Comparison of ENCODE assay signal across 10 mouse cellular contexts in the genomic region with DNA sequence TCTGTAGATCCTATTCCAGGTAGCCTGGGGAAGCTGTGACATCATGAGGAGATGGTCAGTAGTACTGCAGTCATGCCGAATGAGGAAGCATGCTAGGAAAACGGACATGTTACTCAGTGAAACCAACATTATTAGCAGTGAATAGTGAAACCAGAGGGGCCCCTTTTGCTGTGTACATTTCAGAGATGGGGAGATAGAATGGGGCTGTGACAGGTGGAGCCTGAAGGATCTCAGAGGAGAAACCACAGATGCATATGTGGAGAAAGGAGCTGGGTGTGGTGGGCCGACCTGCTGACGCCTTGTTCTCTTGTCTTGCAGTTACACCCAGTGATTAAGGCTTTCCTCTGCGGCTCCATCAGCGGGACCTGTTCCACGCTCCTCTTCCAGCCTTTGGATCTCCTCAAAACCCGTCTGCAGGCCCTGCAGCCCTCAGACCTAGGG. TPM values are rescaled to one million over a fixed set of nuclear protein-coding genes. Genes with fewer than 3 reads are reported as not detected.
A peak's percentile ranks its signal among the peaks of the same experiment; 100 is the strongest.
DNase-seq lines count a peak whose midpoint lies in the region; ATAC-seq and TF ChIP-seq lines count a peak whose summit lies in the region.
"Had no signal": no experiment of that assay in that cellular context is flagged by ENCODE, and none has a peak within 500 bp of the region (broad histone marks: within the 10 kb centered on the region; RNA-seq: fewer than 3 reads in every experiment).

No protein-coding gene starts in this region.

- DNase-seq in 416B (ENCODE audit: low read depth): peak; percentile 54
- DNase-seq in urinary bladder, postnatal 10 days (ENCODE audit: low spot score): no peak
- DNase-seq in kidney, adult 18-20 months: no peak
- DNase-seq in cerebellum, postnatal 10 days: no peak
- DNase-seq: kidney, adult 9 months had no signal

- TF ChIP-seq CTCF in E14TG2a.4 (conservative IDR thresholded peaks at IDR 0.05; ENCODE audit: low read length): no peak

- H3K9me3 ChIP-seq in E14TG2a.4 (ENCODE audit: low read length): no peaks in the 10 kb centered on the region
- H3K9me3 ChIP-seq in erythroblast, embryonic 14.5 days (ENCODE audit: control insufficient read depth, low read length): no peaks in the 10 kb centered on the region
- H3K9me3 ChIP-seq: limb, embryonic 12.5 days had no signal

- peaks cover 85% of the 10 kb centered on the region for H3K4me1 ChIP-seq in E14TG2a.4 (replicated peaks; ENCODE audit: low read depth, low read length)
- H3K4me1 ChIP-seq in erythroblast, embryonic 14.5 days (ENCODE audit: control insufficient read depth): peaks cover 96% of the 10 kb centered on the region

- peak; percentile 77 for ATAC-seq in megakaryocyte, adult 5-6 weeks (ENCODE audit: poor library complexity, severe bottlenecking)

- H3K27me3 ChIP-seq in E14TG2a.4 (ENCODE audit: insufficient read depth, low read length): no peaks in the 10 kb centered on the region
- no peaks in the 10 kb centered on the region for H3K27me3 ChIP-seq in erythroblast, embryonic 14.5 days (ENCODE audit: control insufficient read depth)
- H3K27me3 ChIP-seq: limb, embryonic 12.5 days had no signal

- H3K4me3 ChIP-seq in E14TG2a.4 (replicated peaks; ENCODE audit: low read length): peak overlapping the region; percentile 14
- H3K4me3 ChIP-seq in erythroblast, embryonic 14.5 days (replicated peaks): peak overlapping the region; percentile 66
- H3K4me3 ChIP-seq: limb, embryonic 12.5 days had no signal

- peaks cover 50% of the 10 kb centered on the region for H3K36me3 ChIP-seq in E14TG2a.4 (ENCODE audit: insufficient read depth, low read length)
- peaks cover 83% of the 10 kb centered on the region for H3K36me3 ChIP-seq in erythroblast, embryonic 14.5 days (ENCODE audit: control insufficient read depth)

RNA-seq across cellular contexts. Expression of gene Slc25a38, which starts 6.0 kb away (rescaled TPM):
- 22.5 and 36.0 TPM in 2 replicates for polyA plus RNA-seq in erythroblast, embryonic 14.5 days (2012)
- total RNA-seq in megakaryocyte, adult 5-6 weeks (2015): 19.1 and 21.9 TPM in 2 replicates
- 26.6 and 32.4 TPM in 2 replicates for total RNA-seq in megakaryocyte, adult 5-6 weeks (2017)

RNA-seq across cellular contexts. Expression of gene Rpsa, which starts 11.3 kb away (rescaled TPM):
- 245 and 656 TPM in 2 replicates for polyA plus RNA-seq in erythroblast, embryonic 14.5 days (2012)
- 2,172 and 2,241 TPM in 2 replicates for total RNA-seq in megakaryocyte, adult 5-6 weeks (2015)
- 3,573 and 3,619 TPM in 2 replicates for total RNA-seq in megakaryocyte, adult 5-6 weeks (2017)

RNA-seq across cellular contexts. Expression of gene Ccr8, which starts 24.3 kb away (rescaled TPM):
- polyA plus RNA-seq in erythroblast, embryonic 14.5 days (2012): not detected in 2 replicates
- not detected in 2 replicates for total RNA-seq in megakaryocyte, adult 5-6 weeks (2015)
- not detected in 2 replicates for total RNA-seq in megakaryocyte, adult 5-6 weeks (2017)
- polyA plus RNA-seq: gonadal fat pad, adult 2 months; limb, embryonic 12.5 days had no signal

RNA-seq across cellular contexts. Expression of gene Mobp, which starts 33.3 kb away (rescaled TPM):
- polyA plus RNA-seq in erythroblast, embryonic 14.5 days (2012): 0.03 TPM in 1 of 2 replicates, not detected in the other
- not detected in 2 replicates for total RNA-seq in megakaryocyte, adult 5-6 weeks (2015)
- total RNA-seq in megakaryocyte, adult 5-6 weeks (2017): not detected in 2 replicates
- polyA plus RNA-seq: limb, embryonic 12.5 days had no signal

RNA-seq across cellular contexts. Expression of gene Cx3cr1, which starts 46.5 kb away (rescaled TPM):
- 0.01 TPM in 2 replicates for polyA plus RNA-seq in erythroblast, embryonic 14.5 days (2012)
- 88.0 and 95.4 TPM in 2 replicates for total RNA-seq in megakaryocyte, adult 5-6 weeks (2015)
- 111 and 114 TPM in 2 replicates for total RNA-seq in megakaryocyte, adult 5-6 weeks (2017)
